Mouse (Mus musculus) heart, postnatal 14 days (tissue): ENCODE data around the gene Fam205a2. TPM values are rescaled to one million over a fixed set of nuclear protein-coding genes. Genes with fewer than 3 reads are reported as not detected.
"Not testable (repeated sequence)": the region's sequence is repeated elsewhere in the genome, so short reads cannot be mapped to it uniquely, and the experiment has no call there.

Experiments used
- DNase-seq, 2 experiments: peaks; one replicate each; pipeline ENCODE4 v3.0.0; 2021 to 2022
- intact Hi-C: fragments of 180-260 bp; cut with DNase I; formaldehyde crosslinking; loops from one replicate; pipeline ENCODE4 v1.15.1; 2025
- long read RNA-seq, 2 experiments: library from polyadenylated mRNA; stranded (forward); transcript quantifications; one replicate each; pipeline ENCODE4 v2.0.0; 2021
- total RNA-seq, 2 experiments: library from RNA; stranded (reverse); gene quantifications; 2 replicates each; pipeline ENCODE4 v1.2.3; 2021

Gene Fam205a2
- total RNA-seq = not detected
- long read RNA-seq, experiment 1 = 0 reads
- long read RNA-seq, experiment 2 = 0 reads

DNA sequence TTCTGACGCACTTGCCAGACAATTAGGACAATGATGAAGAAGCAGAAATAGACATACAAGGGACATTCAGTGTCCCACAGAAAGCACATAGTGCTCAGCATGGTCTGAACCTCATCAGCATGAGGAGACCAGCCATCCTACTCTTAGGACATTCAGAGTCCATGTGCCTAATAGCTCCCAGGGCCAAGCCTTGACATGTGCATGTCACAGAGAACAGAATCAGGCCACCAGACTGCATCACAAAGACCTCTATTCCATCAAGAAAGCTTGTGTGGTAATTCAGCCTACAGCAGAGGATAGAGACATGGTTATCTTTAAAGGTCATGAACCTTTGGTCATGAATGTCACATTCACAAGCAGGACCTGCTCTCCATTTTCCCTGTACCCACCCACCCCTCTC lies at the start of gene Fam205a2:
Gene Fam205a2 (minus strand): TSS at position 101 of the 400 bp plus-strand sequence.
- DNase-seq, intact Hi-C loops: not testable (repeated sequence)

Other genes with a start within 250 kb of the Fam205a2 start
- gene Gm21953, start 233.9 kb downstream of the Fam205a2 start, total RNA-seq = not detected
- gene Fam205a3, start 209.8 kb downstream of the Fam205a2 start, total RNA-seq = not detected
- gene Gm21586, start 88.8 kb downstream of the Fam205a2 start, total RNA-seq = not detected
- not detected for gene Gm2163, start 61.4 kb downstream of the Fam205a2 start, total RNA-seq
- not detected for gene Gm10591, start 84.0 kb upstream of the Fam205a2 start, total RNA-seq
- gene Gm2564, start 101.5 kb upstream of the Fam205a2 start, total RNA-seq = 1 to 10 TPM; 2.2 to 2.3 TPM
- not detected for gene Ccl27b, start 127.1 kb upstream of the Fam205a2 start, total RNA-seq
- gene Il11ra2, start 133.7 kb upstream of the Fam205a2 start, total RNA-seq = not detected
- gene 4930578G10Rik, start 207.4 kb upstream of the Fam205a2 start, total RNA-seq = not detected
- gene Ccl19, start 228.4 kb upstream of the Fam205a2 start, total RNA-seq = under 1 TPM; 0.50 to 0.66 TPM
- 10 to 100 TPM; 28.5 to 32.0 TPM for gene Ccl21a, start 245.8 kb upstream of the Fam205a2 start, total RNA-seq